In the genomic region with DNA sequence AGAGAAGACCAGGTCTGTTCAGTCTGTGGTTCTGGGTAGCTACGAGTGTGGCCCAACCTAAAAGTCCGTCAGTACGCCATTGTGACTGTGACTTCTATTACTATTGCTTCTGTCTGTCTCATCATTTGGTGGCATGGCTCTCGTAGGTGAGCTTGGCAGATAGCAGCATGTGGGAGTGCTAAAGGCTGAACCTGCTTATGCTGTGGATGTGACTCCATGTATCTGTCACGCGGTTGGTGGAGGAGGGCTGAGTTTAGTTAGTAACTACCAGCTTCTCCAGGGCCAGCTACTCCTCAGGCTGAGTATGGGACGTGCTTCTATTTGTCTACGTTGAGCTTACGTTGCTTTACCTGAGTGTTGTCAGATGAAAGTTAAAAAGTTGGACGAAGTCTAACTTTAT, we compare ENCODE assay signal across 14 mouse cellular contexts.
"Had no signal": no experiment of that assay in that cellular context is flagged by ENCODE, and none has a peak within 500 bp of the region (broad histone marks: within the 10 kb centered on the region; RNA-seq: fewer than 3 reads in every experiment).

No protein-coding gene starts in this region.

- DNase-seq: gastrocnemius, adult 2 months; gastrocnemius, postnatal 10 days; gastrocnemius, postnatal 25 days; heart, adult 18-20 months; heart, postnatal 10 days; heart, postnatal 4 days; kidney, adult 11 months; kidney, adult 2 months; kidney, adult 9 months; kidney, postnatal 14 days; kidney, postnatal 36 days; layer of hippocampus, adult 9-11 months; liver; liver, embryonic 13.5 days had no signal
